In genomic region chr6:120592031-120592681, GRCm38 (mm10) we compare ENCODE assay signal across 8 mouse cellular contexts.
DNase-seq lines count a peak whose midpoint lies in the region; ATAC-seq and TF ChIP-seq lines count a peak whose summit lies in the region.

No protein-coding gene starts in this region.

- H3K9ac ChIP-seq in CH12.LX (ENCODE audit: insufficient read depth, low read depth): 0 out of 2 replicates have a peak overlapping the region, but pooled peaks have one; percentile 2
- H3K9ac ChIP-seq in embryonic facial prominence, embryonic 11.5 days (replicated peaks; ENCODE audit: low read length): no peak overlapping the region; the same call in 1 of the 2 replicates
- H3K9ac ChIP-seq in heart, postnatal 0 days (replicated peaks; ENCODE audit: low read depth, low read length): no peak overlapping the region
- H3K9ac ChIP-seq in neural tube, embryonic 13.5 days: no peak overlapping the region

- WGBS in embryonic facial prominence, embryonic 11.5 days: 1% methylated on average over 17 of the region's 17 CpGs
- WGBS in heart, postnatal 0 days: 11% methylated on average over 17 of the region's 17 CpGs
- 3% methylated on average over 17 of the region's 17 CpGs for WGBS in neural tube, embryonic 13.5 days

- in situ Hi-C loops in CH12.LX (cut with MboI; ENCODE audit: low pct_ligation_motif_present, low pct_unique_long_range_greater_than_20kb, low sequenced_read_pairs): no loop called here

- no peaks in the 10 kb centered on the region for H3K9me3 ChIP-seq in CH12.LX (replicated peaks; ENCODE audit: low read length)
- no peaks in the 10 kb centered on the region for H3K9me3 ChIP-seq in embryonic facial prominence, embryonic 11.5 days (replicated peaks; ENCODE audit: control insufficient read depth, low read length)
- H3K9me3 ChIP-seq in heart, postnatal 0 days (replicated peaks; ENCODE audit: control insufficient read depth, low read length): no peaks in the 10 kb centered on the region
- H3K9me3 ChIP-seq in neural tube, embryonic 13.5 days: no peaks in the 10 kb centered on the region

- no peak for DNase-seq in frontal cortex, postnatal 25 days (ENCODE audit: low spot score in 2 of 2)
- no peak for DNase-seq in CH12.LX (ENCODE audit: extremely low read depth)
- peak; percentile 43 for DNase-seq in embryonic facial prominence, embryonic 11.5 days (ENCODE audit: low spot score)
- no peak for DNase-seq in heart, postnatal 0 days (ENCODE audit: low spot score)
- peak; percentile 72 to 83 for DNase-seq in kidney, postnatal 4 days
- DNase-seq in urinary bladder, postnatal 4 days (ENCODE audit: low spot score in 2 of 2): no peak

- H3K27me3 ChIP-seq in CH12.LX (replicated peaks): no peaks in the 10 kb centered on the region
- no peaks in the 10 kb centered on the region for H3K27me3 ChIP-seq in embryonic facial prominence, embryonic 11.5 days (ENCODE audit: control insufficient read depth, insufficient read depth, low read length)
- no peaks in the 10 kb centered on the region for H3K27me3 ChIP-seq in heart, postnatal 0 days (ENCODE audit: control insufficient read depth, insufficient read depth, low read length)
- H3K27me3 ChIP-seq in neural tube, embryonic 13.5 days: no peaks in the 10 kb centered on the region

- dilution Hi-C loops in CH12.LX (cut with MboI; ENCODE audit: extremely low pct_ligation_motif_present, extremely low pct_unique_long_range_greater_than_20kb, low sequenced_read_pairs): no loop called here

- H3K36me3 ChIP-seq in CH12.LX (replicated peaks in 1 of 2; ENCODE audit: control insufficient read depth in 1 of 2, insufficient read depth in 1 of 2, low read length in 1 of 2): no peaks in the 10 kb centered on the region
- no peaks in the 10 kb centered on the region for H3K36me3 ChIP-seq in embryonic facial prominence, embryonic 11.5 days (replicated peaks; ENCODE audit: control insufficient read depth, insufficient read depth, low read depth, low read length)
- no peaks in the 10 kb centered on the region for H3K36me3 ChIP-seq in heart, postnatal 0 days (replicated peaks; ENCODE audit: control insufficient read depth, insufficient read depth, low read length)
- H3K36me3 ChIP-seq in neural tube, embryonic 13.5 days: no peaks in the 10 kb centered on the region

- no peak overlapping the region; the same call in 1 of the 2 replicates for H3K4me2 ChIP-seq in CH12.LX (ENCODE audit: insufficient read depth, low read depth, poor library complexity, severe bottlenecking)
- H3K4me2 ChIP-seq in embryonic facial prominence, embryonic 11.5 days (ENCODE audit: low read depth, low read length): peak overlapping the region; percentile 10; the same call in 1 of the 2 replicates
- no peak overlapping the region for H3K4me2 ChIP-seq in heart, postnatal 0 days (ENCODE audit: low read depth, low read length)
- peak overlapping the region; percentile 11 for H3K4me2 ChIP-seq in neural tube, embryonic 13.5 days

- H3K4me3 ChIP-seq in CH12.LX (replicated peaks in 1 of 3; ENCODE audit: low read depth in 2 of 3, low read length in 2 of 3, poor library complexity in 1 of 3): no peak overlapping the region
- no peak overlapping the region for H3K4me3 ChIP-seq in embryonic facial prominence, embryonic 11.5 days (ENCODE audit: low read depth, low read length)
- H3K4me3 ChIP-seq in heart, postnatal 0 days (ENCODE audit: low read depth, low read length): no peak overlapping the region
- H3K4me3 ChIP-seq in neural tube, embryonic 13.5 days: no peak overlapping the region

- no peak for TF ChIP-seq EP300 in CH12.LX (IDR thresholded peaks at IDR 0.05; ENCODE audit: low read length)
- no peak for TF ChIP-seq EP300 in heart, postnatal 0 days (IDR thresholded peaks at IDR 0.05; ENCODE audit: low read depth)

- 0 out of 2 replicates have a peak overlapping the region, but pooled peaks have one; percentile 16 for H3K27ac ChIP-seq in CH12.LX (ENCODE audit: insufficient read depth, low read depth)
- no peak overlapping the region for H3K27ac ChIP-seq in embryonic facial prominence, embryonic 11.5 days (replicated peaks; ENCODE audit: low read depth, low read length)
- no peak overlapping the region for H3K27ac ChIP-seq in heart, postnatal 0 days (ENCODE audit: low read depth)
- peak overlapping the region; percentile 29 for H3K27ac ChIP-seq in neural tube, embryonic 13.5 days (replicated peaks)

- H3K79me2 ChIP-seq in CH12.LX (replicated peaks; ENCODE audit: control insufficient read depth, extremely low read depth, insufficient read depth, poor library complexity, severe bottlenecking): no peaks in the 10 kb centered on the region

- no peak for TF ChIP-seq POLR2A in CH12.LX (IDR thresholded peaks at IDR 0.05; ENCODE audit: low read depth, low read length)

- TF ChIP-seq CTCF in CH12.LX (conservative IDR thresholded peaks at IDR 0.05 in 1 of 2, IDR thresholded peaks at IDR 0.05 in 1 of 2; ENCODE audit: low read depth in 2 of 2, low read length in 2 of 2): no peak
- no peak for TF ChIP-seq CTCF in heart, postnatal 0 days (IDR thresholded peaks at IDR 0.05; ENCODE audit: low read depth)

- H3K4me1 ChIP-seq in CH12.LX (ENCODE audit: control insufficient read depth in 1 of 2, insufficient read depth in 2 of 2): peaks cover 19 to 54% of the 10 kb centered on the region in 2 experiments
- peaks cover 3% of the 10 kb centered on the region; the same call in 1 of the 2 replicates for H3K4me1 ChIP-seq in embryonic facial prominence, embryonic 11.5 days (ENCODE audit: control insufficient read depth, insufficient read depth, low read length)
- no peaks in the 10 kb centered on the region for H3K4me1 ChIP-seq in heart, postnatal 0 days (ENCODE audit: control insufficient read depth, insufficient read depth)
- H3K4me1 ChIP-seq in neural tube, embryonic 13.5 days (replicated peaks): peaks cover 16% of the 10 kb centered on the region

- TF ChIP-seq RAD21 in CH12.LX (IDR thresholded peaks at IDR 0.05; ENCODE audit: low read depth, low read length): no peak

- ATAC-seq in frontal cortex, adult (ENCODE audit: low TSS enrichment): peak; percentile 52
- ATAC-seq in embryonic facial prominence, embryonic 11.5 days (replicated peaks; ENCODE audit: insufficient number of reproducible peaks, low FRiP score, low TSS enrichment, low read depth): peak; percentile 69; the same call in 1 of the 2 replicates
- ATAC-seq in heart, postnatal 0 days (ENCODE audit: insufficient read depth, low read depth): peak; percentile 24; the same call in 1 of the 2 replicates
- peak; percentile 73 for ATAC-seq in neural tube, embryonic 13.5 days (ENCODE audit: low read depth)

TF ChIP-seq in CH12.LX, 34 proteins besides CTCF, POLR2A, EP300 and RAD21:
- no peak for TF ChIP-seq CHD2 (IDR thresholded peaks at IDR 0.05; ENCODE audit: low read length)
- TF ChIP-seq ZC3H11A (IDR thresholded peaks at IDR 0.05; ENCODE audit: low read depth, low read length): no peak
- TF ChIP-seq NRF1 (IDR thresholded peaks at IDR 0.05; ENCODE audit: low read depth, low read length): no peak
- no peak for TF ChIP-seq MXI1 (IDR thresholded peaks at IDR 0.05; ENCODE audit: low read depth, low read length)
- no peak for TF ChIP-seq CHD1 (IDR thresholded peaks at IDR 0.05; ENCODE audit: low read depth, low read length)
- TF ChIP-seq ZMIZ1 (IDR thresholded peaks at IDR 0.05; ENCODE audit: low read depth, low read length): no peak
- no peak for TF ChIP-seq KAT2A (IDR thresholded peaks at IDR 0.05; ENCODE audit: insufficient replicate concordance, low read length)
- no peak for TF ChIP-seq SIN3A (IDR thresholded peaks at IDR 0.05; ENCODE audit: low read length)
TF ChIP-seq in CH12.LX: peak in this region for 0.

Comparison
In these comparisons a context has a peak if more than half of its experiments do, and no peak if none do; other contexts are left out.
1. DNase-seq: peak in embryonic facial prominence, embryonic 11.5 days (single experiment) and kidney, postnatal 4 days (2 of 2); none in frontal cortex, postnatal 25 days (0 of 2), CH12.LX (single experiment), heart, postnatal 0 days (single experiment) and urinary bladder, postnatal 4 days (0 of 2).
2. H3K27ac ChIP-seq: peak in CH12.LX (single experiment) and neural tube, embryonic 13.5 days (single experiment); none in embryonic facial prominence, embryonic 11.5 days (single experiment) and heart, postnatal 0 days (single experiment).
3. H3K4me2 ChIP-seq: peak in embryonic facial prominence, embryonic 11.5 days (single experiment) and neural tube, embryonic 13.5 days (single experiment); none in CH12.LX (single experiment) and heart, postnatal 0 days (single experiment).
4. Peak in every context shown above with its lines, with median percentiles within 50 percentile points of each other: ATAC-seq.